Mouse (Mus musculus): ENCODE measurements around the gene Mip.
"Not testable (repeated sequence)": the region's sequence is repeated elsewhere in the genome, so short reads cannot be mapped to it uniquely, and the experiment has no call there.

Mip gene

DNA sequence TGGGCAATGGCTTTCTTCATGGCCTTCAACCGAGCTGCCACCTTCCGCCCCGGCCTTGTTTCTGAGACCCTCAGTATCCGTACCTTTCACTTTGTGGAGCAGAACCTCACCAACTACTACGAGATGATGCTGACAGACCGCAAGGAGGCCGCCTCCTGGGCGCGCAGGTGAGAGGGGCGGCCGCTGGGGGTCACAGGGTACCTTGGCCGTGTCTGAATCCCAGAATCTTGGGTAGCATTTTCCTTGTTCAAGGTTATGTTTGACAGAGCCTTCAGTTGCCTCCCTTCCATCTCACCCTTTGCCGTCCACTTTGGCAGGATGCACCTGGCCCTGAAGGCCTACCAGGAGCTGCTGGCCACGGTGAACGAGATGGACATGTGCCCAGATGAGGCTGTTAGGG, 18.5 kb downstream of the Mip start:
- DNase-seq (ENCODE audit: extremely low read depth, low read depth, low spot score), result no peak

GRCm38 (mm10) chr10:128247020-128247732, 21.5 kb downstream of the Mip start:
- DNase-seq (ENCODE audit: extremely low read depth, low read depth, low spot score), result no peak

- no peak for DNase-seq (ENCODE audit: extremely low read depth, low read depth, low spot score)
These were observed 24.9 kb downstream of the Mip start for GRCm38 (mm10) chr10:128250565-128250964.

- peak; percentile 74 for DNase-seq (ENCODE audit: extremely low read depth, low read depth, low spot score)
These were observed 28.1 kb downstream of the Mip start, which contains the start of gene Apon for GRCm38 (mm10) chr10:128253677-128254255. TSS of gene Apon (plus strand) at chr10:128254096.

- DNase-seq (ENCODE audit: extremely low read depth, low read depth, low spot score), result no peak
These were observed 30.3 kb downstream of the Mip start for GRCm38 (mm10) chr10:128255925-128256324.

GRCm38 (mm10) chr10:128256328-128256727, 30.7 kb downstream of the Mip start:
- DNase-seq (ENCODE audit: extremely low read depth, low read depth, low spot score), result no peak

- DNase-seq (ENCODE audit: extremely low read depth, low read depth, low spot score), result no peak
These were observed 33.3 kb downstream of the Mip start for GRCm38 (mm10) chr10:128258953-128259352.

- DNase-seq (ENCODE audit: extremely low read depth, low read depth, low spot score), result no peak
These were observed 34.3 kb downstream of the Mip start for GRCm38 (mm10) chr10:128259946-128260345.

- not testable (repeated sequence) for DNase-seq (ENCODE audit: extremely low read depth, low read depth, low spot score)
These were observed 34.7 kb downstream of the Mip start for GRCm38 (mm10) chr10:128260376-128260775.

DNA sequence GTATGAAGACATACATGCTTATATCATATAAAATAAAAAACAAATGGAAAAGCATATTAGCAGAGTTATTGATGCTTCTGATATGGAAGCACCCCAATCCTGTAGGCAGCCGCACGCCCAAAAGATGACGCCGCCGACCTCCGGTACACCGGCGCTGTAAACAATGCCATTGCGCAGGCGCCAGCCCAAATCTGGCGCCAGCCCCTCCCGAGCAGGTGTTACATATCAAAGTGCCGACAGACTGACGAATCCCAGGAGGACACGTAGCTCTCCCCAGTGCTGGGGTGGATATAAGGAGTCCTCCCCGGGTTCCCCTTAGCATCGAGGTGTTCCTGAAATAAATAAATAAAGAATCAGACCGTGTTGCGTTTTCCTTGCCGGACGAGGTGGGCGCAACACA, 36.7 kb downstream of the Mip start:
- DNase-seq (ENCODE audit: extremely low read depth, low read depth, low spot score), result no peak

- DNase-seq (ENCODE audit: extremely low read depth, low read depth, low spot score), result no peak
These were observed 38.0 kb downstream of the Mip start for GRCm38 (mm10) chr10:128263393-128264310.

DNA sequence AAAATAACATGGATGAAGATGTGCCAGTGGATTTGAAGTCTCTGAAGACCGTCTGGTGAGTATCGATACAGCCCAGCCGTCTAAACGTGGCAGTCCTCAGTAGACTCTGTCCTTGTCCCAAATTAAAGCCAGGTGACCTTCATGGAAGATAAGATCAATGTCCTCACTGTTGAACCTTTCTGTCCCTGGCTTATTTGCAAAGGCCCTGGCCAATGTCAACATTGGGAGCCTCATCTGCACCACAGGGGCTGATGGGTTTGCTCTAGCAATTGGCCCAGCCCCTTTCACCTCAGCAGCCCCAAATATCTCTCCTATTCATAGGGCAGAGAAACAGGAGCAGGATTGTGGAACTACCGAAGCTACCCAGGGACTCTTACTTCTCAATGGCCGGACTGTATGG, 42.7 kb downstream of the Mip start, which contains the start of gene Apof:
Apof (plus strand) TSS at position 301 of the 400 bp plus-strand sequence.
- no peak for DNase-seq (ENCODE audit: extremely low read depth, low read depth, low spot score)

GRCm38 (mm10) chr10:128269206-128269910, 43.7 kb downstream of the Mip start:
- DNase-seq (ENCODE audit: extremely low read depth, low read depth, low spot score), result no peak

DNA sequence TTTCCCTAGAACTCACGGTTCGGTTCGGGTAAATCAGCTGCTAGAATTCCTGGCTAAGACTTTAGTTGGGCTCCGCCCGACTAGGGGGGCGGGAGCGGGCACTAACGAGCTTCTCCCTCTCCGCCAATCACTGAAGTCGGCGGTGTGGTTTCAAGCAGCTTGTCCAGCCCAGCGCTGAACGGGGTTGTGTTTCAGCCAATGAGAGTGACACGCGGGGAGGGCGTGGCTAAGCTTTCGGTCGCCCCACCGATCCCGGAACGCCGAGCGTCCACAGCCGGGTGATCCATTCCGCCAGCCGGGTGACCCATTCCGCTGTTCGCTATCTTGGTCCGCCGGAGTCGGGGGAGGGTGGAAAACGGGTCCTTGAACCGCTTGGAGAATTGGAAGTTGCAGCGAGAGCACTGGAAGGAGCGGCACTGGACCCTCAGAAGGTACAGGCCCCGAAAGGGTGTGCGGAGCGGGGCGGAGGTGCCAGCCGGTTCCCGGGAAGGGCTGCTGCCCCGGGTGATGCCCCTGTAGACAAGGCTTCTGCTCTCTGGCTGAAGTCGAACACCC, 44.7 kb downstream of the Mip start, which contains the start of gene Stat2:
Stat2 (plus strand) TSS at position 273 of the 555 bp plus-strand sequence.
- DNase-seq (ENCODE audit: extremely low read depth, low read depth, low spot score), result peak; percentile 84

DNA sequence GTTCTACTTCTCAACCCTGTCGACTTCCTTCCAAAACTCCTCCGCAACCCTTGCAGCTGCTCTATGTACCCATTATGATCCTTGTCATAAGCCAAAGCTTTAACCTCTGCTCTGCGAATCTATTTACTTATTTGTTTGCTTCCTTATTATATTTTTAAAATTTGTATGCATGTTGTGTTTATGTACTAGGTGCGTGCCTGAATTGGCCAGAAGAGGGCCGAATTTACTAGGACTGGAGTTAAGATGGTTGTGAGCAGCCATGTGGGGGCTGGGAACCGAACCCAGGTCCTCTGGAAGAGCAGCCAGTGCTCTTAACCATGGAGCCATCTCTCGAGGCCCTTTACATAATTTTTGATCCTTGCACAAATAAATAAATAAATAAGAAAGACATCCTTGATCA, 45.2 kb downstream of the Mip start:
- DNase-seq (ENCODE audit: extremely low read depth, low read depth, low spot score), result no peak

GRCm38 (mm10) chr10:128271883-128272282, 46.2 kb downstream of the Mip start:
- no peak for DNase-seq (ENCODE audit: extremely low read depth, low read depth, low spot score)

DNA sequence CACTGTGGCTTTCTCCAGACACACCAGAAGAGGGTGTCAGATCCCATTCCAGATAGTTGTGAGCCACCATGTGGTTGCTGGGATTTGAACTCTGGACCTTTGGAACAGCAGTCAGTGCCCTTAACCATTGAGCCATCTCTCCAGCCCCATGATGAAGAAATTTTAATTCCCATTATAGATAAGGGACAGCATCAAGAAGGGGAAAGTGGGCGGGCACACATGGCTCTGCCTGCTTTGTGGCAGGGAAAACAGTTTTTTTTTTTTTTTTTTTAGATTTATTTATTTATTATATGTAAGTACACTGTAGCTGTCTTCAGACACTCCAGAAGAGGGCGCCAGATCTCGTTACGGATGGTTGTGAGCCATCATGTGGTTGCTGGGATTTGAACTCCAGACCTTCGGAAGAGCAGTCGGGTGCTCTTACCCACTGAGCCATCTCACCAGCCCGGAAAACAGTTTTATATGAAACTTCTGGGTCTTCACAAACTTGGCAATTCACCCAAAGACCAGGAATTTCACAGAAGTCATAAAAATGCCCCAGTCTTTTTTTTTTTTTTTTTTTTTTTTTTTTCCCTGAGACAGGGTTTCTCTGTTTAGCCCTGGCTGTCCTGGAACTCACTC, 47.3 kb downstream of the Mip start:
- DNase-seq (ENCODE audit: extremely low read depth, low read depth, low spot score), result not testable (repeated sequence)

DNA sequence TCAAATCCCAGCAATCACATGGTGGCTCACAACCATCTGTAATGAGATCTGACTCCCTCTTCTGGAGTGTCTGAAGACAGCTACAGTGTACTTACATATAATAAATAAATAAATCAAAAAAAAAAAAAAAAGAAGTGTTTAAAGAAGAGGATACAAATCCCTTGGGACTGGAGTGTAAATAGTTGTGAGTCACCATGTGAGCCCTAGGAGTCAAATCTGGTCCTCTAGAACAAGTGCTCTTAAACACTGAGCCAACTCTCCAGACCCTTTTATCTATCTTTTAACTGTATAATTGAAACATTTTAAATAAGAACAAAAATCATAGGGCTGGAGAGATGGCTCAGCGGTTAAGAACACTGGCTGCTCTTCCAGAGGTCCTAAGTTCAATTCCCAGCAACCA, 49.7 kb downstream of the Mip start:
- not testable (repeated sequence) for DNase-seq (ENCODE audit: extremely low read depth, low read depth, low spot score)

DNA sequence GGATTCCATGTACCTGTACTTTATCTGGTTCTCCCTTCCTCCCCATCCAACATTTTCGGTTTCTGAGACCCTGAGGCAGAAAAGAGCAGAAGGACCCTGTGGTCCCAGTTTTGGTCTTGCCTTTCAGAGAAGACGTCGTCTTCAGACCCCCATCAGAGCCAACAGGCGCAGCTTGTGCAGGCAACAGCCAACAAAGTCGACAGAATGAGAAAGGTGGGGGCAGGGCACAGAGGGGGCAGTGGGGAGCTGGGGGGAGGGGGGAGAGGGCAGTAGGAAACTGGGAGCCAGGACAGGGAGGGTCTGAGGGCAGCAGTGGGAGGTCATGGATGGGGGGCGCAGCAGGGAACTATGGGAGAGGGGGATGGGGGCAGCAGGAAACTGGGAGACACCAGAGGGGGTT, 52.5 kb downstream of the Mip start:
- no peak for DNase-seq (ENCODE audit: extremely low read depth, low read depth, low spot score)

DNA sequence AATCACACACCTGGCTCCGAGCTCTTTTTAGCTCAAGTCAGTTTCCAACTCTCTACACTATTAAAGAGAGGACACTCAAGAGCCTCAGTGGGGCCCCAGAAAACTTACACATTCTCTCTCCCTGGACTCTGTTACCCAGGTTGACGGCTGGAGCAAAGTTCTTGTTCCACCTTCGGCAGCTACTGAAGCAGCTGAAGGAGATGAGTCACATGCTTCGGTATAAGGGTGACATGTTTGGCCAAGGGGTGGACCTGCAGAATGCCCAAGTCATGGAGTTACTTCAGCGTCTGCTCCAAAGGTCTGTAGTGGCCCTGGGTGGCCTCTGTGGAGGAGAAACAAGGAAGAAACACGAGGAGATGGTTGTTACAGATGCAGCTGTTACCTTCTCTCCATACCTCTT, 55.3 kb downstream of the Mip start:
- DNase-seq (ENCODE audit: extremely low read depth, low read depth, low spot score), result no peak

Measured in fat pad, adult 2 months (tissue).